Mouse (Mus musculus) ES-Bruce4 (cell line): ENCODE results near the gene Pcsk7.

Experiments
- CTCF ChIP-seq: IDR thresholded peaks from one replicate; pipeline ENCODE4 v1.8.1; 2011; ENCODE audit warnings: low read depth, low read length
- EP300 ChIP-seq: IDR thresholded peaks from 2 replicates; pipeline ENCODE4 v1.6.1; 2011; ENCODE audit warnings: low read depth, low read length; ENCODE audit not compliant: insufficient read depth
- POLR2A ChIP-seq: IDR thresholded peaks from one replicate; pipeline ENCODE4 v1.8.1; 2011; ENCODE audit warnings: low read length; ENCODE audit not compliant: insufficient read depth

DNA sequence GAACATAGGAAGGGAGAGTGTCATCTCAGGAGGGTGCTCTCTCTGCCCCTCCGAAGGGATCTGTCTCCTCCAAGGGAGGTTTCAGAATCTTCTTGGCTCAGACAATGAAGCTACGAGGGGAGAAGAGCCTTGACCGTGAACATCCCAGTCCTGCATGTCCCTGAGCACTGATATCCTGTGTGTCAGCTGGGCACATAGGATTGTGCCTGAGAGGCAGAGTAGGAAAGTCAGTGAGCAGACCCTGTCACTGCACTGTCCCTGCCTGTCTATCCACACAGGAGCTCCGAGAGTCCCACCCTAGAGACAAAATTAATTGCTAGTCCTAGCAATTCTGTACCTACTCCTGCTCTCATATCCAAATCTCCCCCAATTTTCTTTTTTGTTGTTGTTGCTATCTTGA is 45.8 kb downstream of the Pcsk7 start:
- TF ChIP-seq CTCF (no peak), EP300 (no peak), POLR2A (no peak)
